Mouse (Mus musculus) kidney, postnatal 0 days (tissue): ENCODE results near the gene Tsr3. TPM values are rescaled to one million over a fixed set of nuclear protein-coding genes. Genes with fewer than 3 reads are reported as not detected.
A peak's percentile ranks its signal among the peaks of the same experiment; 100 is the strongest.

Source experiments
- ATAC-seq: fragments of 200-750 bp; cut with Nextera tagmentation; replicated peaks from 2 replicates; pipeline ENCODE4 v1.8.0; 2017; ENCODE audit warnings: low read depth, moderate number of reproducible peaks, moderate TSS enrichment, moderate library complexity; ENCODE audit not compliant: low FRiP score
- DNase-seq: peaks from one replicate; pipeline ENCODE4 v3.0.0-alpha.2; 2016; ENCODE audit warnings: low spot score
- H3K27ac ChIP-seq: fragments of 300-500 bp; sonication (generic); 2 replicates; pipeline ENCODE4 v1.5.1; 2014; ENCODE audit warnings: mild to moderate bottlenecking
- H3K27me3 ChIP-seq: fragments of 300-500 bp; sonication (generic); 2 replicates; pipeline ENCODE4 v1.6.1; 2014; ENCODE audit warnings: low read length, mixed read lengths; ENCODE audit not compliant: insufficient read depth
- H3K36me3 ChIP-seq: fragments of 300-500 bp; sonication (generic); 2 replicates; pipeline ENCODE4 v1.6.1; 2014; ENCODE audit warnings: low read length, mixed read lengths; ENCODE audit not compliant: insufficient read depth
- H3K4me1 ChIP-seq: fragments of 300-500 bp; sonication (generic); replicated peaks from 2 replicates; pipeline ENCODE4 v1.6.1; 2014; ENCODE audit warnings: antibody characterized with exemption, low read length, mixed read lengths; ENCODE audit not compliant: insufficient read depth
- H3K4me2 ChIP-seq: fragments of 300-500 bp; sonication (generic); 2 replicates; pipeline ENCODE4 v1.6.1; 2014; ENCODE audit warnings: mild to moderate bottlenecking, low read length, moderate library complexity, mixed read lengths
- H3K4me3 ChIP-seq: fragments of 300-500 bp; sonication (generic); replicated peaks from 2 replicates; pipeline ENCODE4 v1.5.1; 2014; ENCODE audit warnings: low read depth, low read length
- H3K9ac ChIP-seq: fragments of 300-500 bp; sonication (generic); 2 replicates; pipeline ENCODE4 v1.6.1; 2014; ENCODE audit warnings: low read depth, low read length
- H3K9me3 ChIP-seq: fragments of 300-500 bp; sonication (generic); replicated peaks from 2 replicates; pipeline ENCODE4 v1.6.1; 2016; ENCODE audit warnings: low read length, inconsistent platforms, mixed read lengths
- CTCF ChIP-seq: IDR thresholded peaks from 2 replicates; pipeline ENCODE4 v1.5.1; 2016; ENCODE audit warnings: antibody characterized with exemption, low read depth, mild to moderate bottlenecking, moderate library complexity
- WGBS: fragments of 180-500 bp; shearing (Covaris S2); extraction: QIAGEN DNeasy Blood & Tissue Kit; methylation state at CpG from one replicate; pipeline ENCODE4 v1.1.7; 2014; 5-methylcytosine and 5-hydroxymethylcytosine counted together
- polyA plus RNA-seq: library from polyadenylated mRNA; unstranded; fragments of >200 nt; fragmentation: Nextera tagmentation; extraction: Ambion mirVana; gene quantifications from 2 replicates; pipeline ENCODE4 v1.2.1, GENCODE M21; 2015

The Tsr3 gene
- 50.1 and 52.3 TPM in 2 replicates for polyA plus RNA-seq

GRCm38 (mm10) chr17:25239695-25240636, at the start of gene Tsr3, which contains the start of gene Gnptg:
Tsr3 (plus strand) TSS chr17:25240170.
Gnptg (minus strand) TSS chr17:25240124.
- Histone ChIP-seq H3K36me3 (peaks cover 25% of the 10 kb centered on the region), H3K27me3 (no peaks in the 10 kb centered on the region), H3K9ac (peak within 1 kb of the TSS; percentile 76), H3K4me3 (peak within 1 kb of the TSS; percentile 89), H3K4me2 (peak within 1 kb of the TSS; percentile 79), H3K27ac (peak within 1 kb of the TSS; percentile 81), H3K4me1 (peaks cover 11% of the 10 kb centered on the region), H3K9me3 (no peaks in the 10 kb centered on the region)
- TF ChIP-seq CTCF, result 0 out of 2 replicates have a peak, but pooled peaks have one; percentile 1
- ATAC-seq, result peak; percentile 78
- 0% methylated on average over 78 of the region's 80 CpGs for WGBS
- peak; percentile 94 for DNase-seq

GRCm38 (mm10) chr17:25202401-25202800, 37.6 kb upstream of the Tsr3 start:
- Histone ChIP-seq H3K4me3 (no peak overlapping the region), H3K27me3 (no peaks in the 10 kb centered on the region), H3K4me2 (no peak overlapping the region), H3K36me3 (peaks cover 45% of the 10 kb centered on the region), H3K27ac (no peak overlapping the region), H3K4me1 (no peaks in the 10 kb centered on the region), H3K9me3 (no peaks in the 10 kb centered on the region), H3K9ac (no peak overlapping the region)
- ATAC-seq (no peak), DNase-seq (no peak)
- TF ChIP-seq CTCF, result no peak
- 85% methylated on average over 4 of the region's 4 CpGs for WGBS

- no peak overlapping the region for H3K27ac ChIP-seq
- H3K9ac ChIP-seq, result no peak overlapping the region
- no peak for TF ChIP-seq CTCF
- H3K36me3 ChIP-seq, result peaks cover 62% of the 10 kb centered on the region
- no peak overlapping the region for H3K4me2 ChIP-seq
- no peak overlapping the region for H3K4me3 ChIP-seq
- H3K9me3 ChIP-seq, result no peaks in the 10 kb centered on the region
- DNase-seq (no peak), ATAC-seq (no peak)
- 74% methylated on average over 4 of the region's 4 CpGs for WGBS
- no peaks in the 10 kb centered on the region for H3K27me3 ChIP-seq
- no peaks in the 10 kb centered on the region for H3K4me1 ChIP-seq
Observed at GRCm38 (mm10) chr17:25210006-25210405, 30.0 kb upstream of the Tsr3 start.

GRCm38 (mm10) chr17:25210680-25211466, 29.1 kb upstream of the Tsr3 start:
- Histone ChIP-seq H3K4me2 (no peak overlapping the region), H3K27ac (0 out of 2 replicates have a peak overlapping the region, but pooled peaks have one; percentile 19), H3K4me3 (no peak overlapping the region), H3K9me3 (no peaks in the 10 kb centered on the region), H3K9ac (no peak overlapping the region), H3K27me3 (no peaks in the 10 kb centered on the region), H3K36me3 (peaks cover 65% of the 10 kb centered on the region), H3K4me1 (no peaks in the 10 kb centered on the region)
- WGBS, result 73% methylated on average over 15 of the region's 15 CpGs
- ATAC-seq, result no peak
- no peak for DNase-seq
- no peak for TF ChIP-seq CTCF

- Histone ChIP-seq H3K4me2 (no peak overlapping the region), H3K4me3 (no peak overlapping the region), H3K9ac (no peak overlapping the region), H3K27ac (peak overlapping the region; percentile 19; the same call in 1 of the 2 replicates), H3K36me3 (peaks cover 65% of the 10 kb centered on the region), H3K27me3 (no peaks in the 10 kb centered on the region), H3K9me3 (no peaks in the 10 kb centered on the region), H3K4me1 (no peaks in the 10 kb centered on the region)
- no peak for TF ChIP-seq CTCF
- 85% methylated on average over 4 of the region's 4 CpGs for WGBS
- ATAC-seq (no peak), DNase-seq (no peak)
Observed at GRCm38 (mm10) chr17:25211705-25212104, 28.3 kb upstream of the Tsr3 start.

- Histone ChIP-seq H3K27ac (no peak overlapping the region), H3K4me3 (no peak overlapping the region), H3K4me2 (no peak overlapping the region), H3K9me3 (no peaks in the 10 kb centered on the region), H3K27me3 (no peaks in the 10 kb centered on the region), H3K36me3 (peaks cover 53% of the 10 kb centered on the region), H3K9ac (no peak overlapping the region), H3K4me1 (no peaks in the 10 kb centered on the region)
- TF ChIP-seq CTCF, result no peak
- DNase-seq, result no peak
- WGBS, result 85% methylated on average over 3 of the region's 3 CpGs
- ATAC-seq, result no peak
Observed at GRCm38 (mm10) chr17:25215431-25215830, 24.5 kb upstream of the Tsr3 start.
